In the genomic region with DNA sequence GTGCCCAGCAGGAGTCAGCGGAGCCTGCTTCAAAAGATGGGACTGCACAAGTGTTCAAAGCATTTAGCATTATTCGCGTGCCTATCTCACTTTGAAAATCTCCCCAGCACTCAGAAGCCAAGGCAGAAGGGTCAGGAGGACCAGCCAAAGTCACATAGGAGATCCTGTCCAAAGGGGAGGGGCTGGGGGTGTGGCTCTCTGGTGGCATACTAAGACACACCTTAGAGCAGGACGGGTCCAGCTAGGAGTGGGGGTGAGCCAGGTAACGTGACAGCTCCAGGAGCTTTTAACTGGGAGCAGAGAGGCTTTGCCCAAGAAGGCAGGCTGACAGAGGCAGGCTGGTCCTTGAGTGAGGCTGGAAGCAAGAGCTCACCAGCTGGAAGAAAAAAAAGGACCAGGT, we compare ENCODE assay signal across 12 mouse cellular contexts.
"Had no signal": no experiment of that assay in that cellular context is flagged by ENCODE, and none has a peak within 500 bp of the region (broad histone marks: within the 10 kb centered on the region; RNA-seq: fewer than 3 reads in every experiment).

No protein-coding gene starts in this region.

- H3K4me2 ChIP-seq: hindbrain, embryonic 15.5 days; liver, embryonic 12.5 days; liver, embryonic 15.5 days; lung, embryonic 15.5 days; midbrain, embryonic 13.5 days; neural tube, embryonic 13.5 days had no signal

- H3K36me3 ChIP-seq: hindbrain, embryonic 15.5 days; liver, embryonic 12.5 days; liver, embryonic 15.5 days; lung, embryonic 15.5 days; midbrain, embryonic 13.5 days; neural tube, embryonic 13.5 days had no signal

- ATAC-seq: liver, embryonic 12.5 days; midbrain, embryonic 13.5 days; midbrain, embryonic 16.5 days had no signal

- H3K27me3 ChIP-seq: hindbrain, embryonic 15.5 days; liver, embryonic 15.5 days; lung, embryonic 15.5 days; neural tube, embryonic 13.5 days had no signal

- H3K27ac ChIP-seq: hindbrain, embryonic 15.5 days; left cerebral cortex, adult 2 months; liver, embryonic 12.5 days; liver, embryonic 15.5 days; lung, embryonic 15.5 days; midbrain, embryonic 13.5 days; neural tube, embryonic 13.5 days; stomach, postnatal 0 days had no signal

- H3K4me3 ChIP-seq: hindbrain, embryonic 15.5 days; left cerebral cortex, adult 2 months; liver, embryonic 12.5 days; liver, embryonic 15.5 days; lung, embryonic 15.5 days; megakaryocyte, embryonic 14.5 days; midbrain, embryonic 10.5 days; midbrain, embryonic 13.5 days; myocyte; neural tube, embryonic 13.5 days had no signal

- H3K9ac ChIP-seq: hindbrain, embryonic 15.5 days; liver, embryonic 12.5 days; liver, embryonic 15.5 days; lung, embryonic 15.5 days; midbrain, embryonic 13.5 days; neural tube, embryonic 13.5 days had no signal

- H3K9me3 ChIP-seq: hindbrain, embryonic 15.5 days; liver, embryonic 12.5 days; liver, embryonic 15.5 days; lung, embryonic 15.5 days; megakaryocyte, embryonic 14.5 days; midbrain, embryonic 10.5 days; midbrain, embryonic 13.5 days; neural tube, embryonic 13.5 days had no signal
